ENCODE assay signal across 9 mouse cellular contexts in genomic region chr10:80744262-80744661, GRCm38 (mm10). TPM values are rescaled to one million over a fixed set of nuclear protein-coding genes. Genes with fewer than 3 reads are reported as not detected.
DNase-seq lines count a peak whose midpoint lies in the region; ATAC-seq lines count a peak whose summit lies in the region.
"Had no signal": no experiment of that assay in that cellular context is flagged by ENCODE, and none has a peak within 500 bp of the region (broad histone marks: within the 10 kb centered on the region; RNA-seq: fewer than 3 reads in every experiment).

No protein-coding gene starts in this region.

- H3K4me2 ChIP-seq in liver, embryonic 11.5 days, result peak overlapping the region; percentile 38
- H3K4me2 ChIP-seq in forebrain, embryonic 15.5 days (replicated peaks), result no peak overlapping the region
- H3K4me2 ChIP-seq: limb, embryonic 13.5 days had no signal

- H3K4me1 ChIP-seq in liver, embryonic 11.5 days (replicated peaks; ENCODE audit: control insufficient read depth, insufficient read depth, low read length), result peaks cover 27% of the 10 kb centered on the region
- H3K4me1 ChIP-seq in forebrain, embryonic 15.5 days, result peaks cover 27% of the 10 kb centered on the region

- H3K27ac ChIP-seq in liver, embryonic 11.5 days (ENCODE audit: low read depth, low read length), result no peak overlapping the region
- H3K27ac ChIP-seq in forebrain, embryonic 15.5 days (replicated peaks), result no peak overlapping the region
- H3K27ac ChIP-seq: limb, embryonic 13.5 days had no signal

- peak; percentile 66 for ATAC-seq in erythroblast, adult 5-6 weeks (replicated peaks; ENCODE audit: low FRiP score, poor library complexity, severe bottlenecking)
- ATAC-seq in liver, embryonic 11.5 days (replicated peaks; ENCODE audit: low FRiP score), result peak; percentile 66
- ATAC-seq in activated CD4-positive, CD25-positive, alpha-beta regulatory T cell, adult 4 months, result no peak
- ATAC-seq in forebrain, embryonic 15.5 days (replicated peaks), result no peak

- DNase-seq in 3134 (ENCODE audit: extremely low read depth, insufficient read length, low spot score), result peak; percentile 64
- peak; percentile 47 for DNase-seq in CD4-positive helper T cell, adult 2 months (ENCODE audit: low read depth, low spot score)
- DNase-seq in liver, embryonic 11.5 days (ENCODE audit: low spot score), result peak; percentile 56
- DNase-seq in spleen, postnatal 14 days (ENCODE audit: low spot score in 2 of 2), result peak; percentile 26 to 42
- no peak for DNase-seq in right cerebral cortex, postnatal 25 days

- H3K36me3 ChIP-seq in liver, embryonic 11.5 days (ENCODE audit: control insufficient read depth, insufficient read depth, low read length), result peaks cover 4% of the 10 kb centered on the region; the same call in 1 of the 2 replicates
- H3K36me3 ChIP-seq in forebrain, embryonic 15.5 days, result no peaks in the 10 kb centered on the region

- WGBS in liver, embryonic 11.5 days, result 31% methylated on average over 5 of the region's 5 CpGs
- 46% methylated on average over 5 of the region's 5 CpGs for WGBS in forebrain, embryonic 15.5 days

- H3K4me3 ChIP-seq in liver, embryonic 11.5 days (ENCODE audit: low read depth, low read length), result 0 out of 2 replicates have a peak overlapping the region, but pooled peaks have one; percentile 10
- no peak overlapping the region for H3K4me3 ChIP-seq in forebrain, embryonic 15.5 days
- H3K4me3 ChIP-seq: limb, embryonic 13.5 days had no signal

- no peaks in the 10 kb centered on the region for H3K27me3 ChIP-seq in liver, embryonic 11.5 days (replicated peaks; ENCODE audit: control insufficient read depth, insufficient read depth, low read length)
- no peaks in the 10 kb centered on the region for H3K27me3 ChIP-seq in forebrain, embryonic 15.5 days
- H3K27me3 ChIP-seq: limb, embryonic 13.5 days had no signal

- no peaks in the 10 kb centered on the region for H3K9me3 ChIP-seq in liver, embryonic 11.5 days (ENCODE audit: control insufficient read depth, low read length)
- no peaks in the 10 kb centered on the region for H3K9me3 ChIP-seq in forebrain, embryonic 15.5 days
- H3K9me3 ChIP-seq: limb, embryonic 13.5 days had no signal

- no peak overlapping the region for H3K9ac ChIP-seq in liver, embryonic 11.5 days (ENCODE audit: low read depth, low read length)
- H3K9ac ChIP-seq in forebrain, embryonic 15.5 days (replicated peaks), result no peak overlapping the region
- H3K9ac ChIP-seq: limb, embryonic 13.5 days had no signal

RNA-seq across cellular contexts. Expression of gene Ap3d1, which starts 2.2 kb away (rescaled TPM):
- 12.5 and 27.6 TPM in 2 replicates for total RNA-seq in erythroblast, adult 5-6 weeks (2015; ENCODE audit: low replicate concordance)
- 25.9 and 30.5 TPM in 2 replicates for total RNA-seq in erythroblast, adult 5-6 weeks (2017; ENCODE audit: low replicate concordance)
- polyA plus RNA-seq in liver, embryonic 11.5 days (2014; fragmentation: Nextera tagmentation; extraction: Ambion mirVana), result 53.1 and 53.2 TPM in 2 replicates
- 10 to 100 TPM; 22.7 to 24.0 TPM for polyA plus RNA-seq in activated CD4-positive, CD25-positive, alpha-beta regulatory T cell, adult 4 months (2017; shearing (Covaris generic))
- polyA plus RNA-seq in forebrain, embryonic 15.5 days (2015; fragmentation: Nextera tagmentation; extraction: Ambion mirVana), result 98.9 and 103 TPM in 2 replicates

RNA-seq across cellular contexts. Expression of gene Dot1l, which starts 10.7 kb away (rescaled TPM):
- 10.9 and 15.6 TPM in 2 replicates for total RNA-seq in erythroblast, adult 5-6 weeks (2015; ENCODE audit: low replicate concordance)
- total RNA-seq in erythroblast, adult 5-6 weeks (2017; ENCODE audit: low replicate concordance), result 8.0 and 22.9 TPM in 2 replicates
- 23.9 and 28.2 TPM in 2 replicates for polyA plus RNA-seq in liver, embryonic 11.5 days (2014; fragmentation: Nextera tagmentation; extraction: Ambion mirVana)
- 10 to 100 TPM; 13.6 to 18.0 TPM for polyA plus RNA-seq in activated CD4-positive, CD25-positive, alpha-beta regulatory T cell, adult 4 months (2017; shearing (Covaris generic))
- 22.0 and 23.1 TPM in 2 replicates for polyA plus RNA-seq in forebrain, embryonic 15.5 days (2015; fragmentation: Nextera tagmentation; extraction: Ambion mirVana)

RNA-seq across cellular contexts. Expression of gene Izumo4, which starts 42.3 kb away (rescaled TPM):
- 8.6 and 9.8 TPM in 2 replicates for total RNA-seq in erythroblast, adult 5-6 weeks (2015; ENCODE audit: low replicate concordance)
- 1.3 and 2.2 TPM in 2 replicates for total RNA-seq in erythroblast, adult 5-6 weeks (2017; ENCODE audit: low replicate concordance)
- polyA plus RNA-seq in liver, embryonic 11.5 days (2014; fragmentation: Nextera tagmentation; extraction: Ambion mirVana), result 5.7 and 6.8 TPM in 2 replicates
- polyA plus RNA-seq in activated CD4-positive, CD25-positive, alpha-beta regulatory T cell, adult 4 months (2017; shearing (Covaris generic)), result 10 to 100 TPM; 80.1 to 96.5 TPM
- 33.4 and 35.2 TPM in 2 replicates for polyA plus RNA-seq in forebrain, embryonic 15.5 days (2015; fragmentation: Nextera tagmentation; extraction: Ambion mirVana)

RNA-seq across cellular contexts. Expression of gene Mob3a, which starts 42.5 kb away (rescaled TPM):
- total RNA-seq in erythroblast, adult 5-6 weeks (2015; ENCODE audit: low replicate concordance), result 13.4 and 25.6 TPM in 2 replicates
- total RNA-seq in erythroblast, adult 5-6 weeks (2017; ENCODE audit: low replicate concordance), result 11.0 and 18.2 TPM in 2 replicates
- polyA plus RNA-seq in liver, embryonic 11.5 days (2014; fragmentation: Nextera tagmentation; extraction: Ambion mirVana), result 56.7 and 57.3 TPM in 2 replicates
- polyA plus RNA-seq in activated CD4-positive, CD25-positive, alpha-beta regulatory T cell, adult 4 months (2017; shearing (Covaris generic)), result 100 to 1,000 TPM; 212 to 221 TPM
- polyA plus RNA-seq in forebrain, embryonic 15.5 days (2015; fragmentation: Nextera tagmentation; extraction: Ambion mirVana), result 52.6 and 55.1 TPM in 2 replicates

RNA-seq across cellular contexts. Expression of gene Sf3a2, which starts 53.7 kb away (rescaled TPM):
- 19.6 and 26.5 TPM in 2 replicates for total RNA-seq in erythroblast, adult 5-6 weeks (2015; ENCODE audit: low replicate concordance)
- 7.2 and 11.2 TPM in 2 replicates for total RNA-seq in erythroblast, adult 5-6 weeks (2017; ENCODE audit: low replicate concordance)
- polyA plus RNA-seq in liver, embryonic 11.5 days (2014; fragmentation: Nextera tagmentation; extraction: Ambion mirVana), result 116 and 121 TPM in 2 replicates
- polyA plus RNA-seq in activated CD4-positive, CD25-positive, alpha-beta regulatory T cell, adult 4 months (2017; shearing (Covaris generic)), result 10 to 100 TPM; 18.9 to 19.9 TPM
- 60.2 and 62.6 TPM in 2 replicates for polyA plus RNA-seq in forebrain, embryonic 15.5 days (2015; fragmentation: Nextera tagmentation; extraction: Ambion mirVana)

Comparison
In these comparisons a context has a peak if more than half of its experiments do, and no peak if none do; other contexts are left out.
1. ATAC-seq: peak in erythroblast, adult 5-6 weeks (single experiment) and liver, embryonic 11.5 days (single experiment); none in activated CD4-positive, CD25-positive, alpha-beta regulatory T cell, adult 4 months (single experiment) and forebrain, embryonic 15.5 days (single experiment).